Mouse (Mus musculus) limb, embryonic 13.5 days (tissue): ENCODE measurements around the gene Smarcb1. TPM values are rescaled to one million over a fixed set of nuclear protein-coding genes. Genes with fewer than 3 reads are reported as not detected.

Experiments used
- ATAC-seq: fragments of 200-750 bp; cut with Nextera tagmentation; 2 replicates; pipeline ENCODE4 v1.8.0; 2017; ENCODE audit warnings: low read depth, moderate number of reproducible peaks, moderate TSS enrichment; ENCODE audit not compliant: low FRiP score
- H3K27ac ChIP-seq: fragments of 300-500 bp; sonication (generic); 2 replicates; pipeline ENCODE4 v1.5.1; 2015; ENCODE audit warnings: inconsistent platforms, mild to moderate bottlenecking, moderate library complexity
- H3K27me3 ChIP-seq: fragments of 300-500 bp; sonication (generic); 2 replicates; pipeline ENCODE4 v1.6.1; 2015; ENCODE audit warnings: mild to moderate bottlenecking, inconsistent platforms
- H3K36me3 ChIP-seq: fragments of 300-500 bp; sonication (generic); 2 replicates; pipeline ENCODE4 v1.6.1; 2015; ENCODE audit warnings: inconsistent platforms, mild to moderate bottlenecking, moderate library complexity
- H3K4me1 ChIP-seq: fragments of 300-500 bp; sonication (generic); 2 replicates; pipeline ENCODE4 v1.6.1; 2015; ENCODE audit warnings: inconsistent platforms
- H3K4me2 ChIP-seq: fragments of 300-500 bp; sonication (generic); replicated peaks from 2 replicates; pipeline ENCODE4 v1.6.1; 2015; ENCODE audit warnings: inconsistent platforms, mild to moderate bottlenecking, moderate library complexity
- H3K4me3 ChIP-seq: fragments of 300-500 bp; sonication (generic); 2 replicates; pipeline ENCODE4 v1.5.1; 2015; ENCODE audit warnings: moderate library complexity, mild to moderate bottlenecking, inconsistent platforms
- H3K9ac ChIP-seq: fragments of 300-500 bp; sonication (generic); 2 replicates; pipeline ENCODE4 v1.6.1; 2015; ENCODE audit warnings: mild to moderate bottlenecking, inconsistent platforms
- H3K9me3 ChIP-seq: fragments of 300-500 bp; sonication (generic); 2 replicates; pipeline ENCODE4 v1.6.1; 2016; ENCODE audit warnings: inconsistent platforms
- WGBS: fragments of 180-500 bp; shearing (Covaris S2); methylation state at CpG from one replicate; pipeline ENCODE4 v1.1.7; 2015; 5-methylcytosine and 5-hydroxymethylcytosine counted together
- polyA plus RNA-seq: library from polyadenylated mRNA; unstranded; fragments of >200 nt; fragmentation: Nextera tagmentation; extraction: Ambion mirVana; gene quantifications from 2 replicates; pipeline ENCODE4 v1.2.1, GENCODE M21; 2015

Smarcb1 gene
- polyA plus RNA-seq, 1 experiment from 2014 or later, result 247 TPM

DNA sequence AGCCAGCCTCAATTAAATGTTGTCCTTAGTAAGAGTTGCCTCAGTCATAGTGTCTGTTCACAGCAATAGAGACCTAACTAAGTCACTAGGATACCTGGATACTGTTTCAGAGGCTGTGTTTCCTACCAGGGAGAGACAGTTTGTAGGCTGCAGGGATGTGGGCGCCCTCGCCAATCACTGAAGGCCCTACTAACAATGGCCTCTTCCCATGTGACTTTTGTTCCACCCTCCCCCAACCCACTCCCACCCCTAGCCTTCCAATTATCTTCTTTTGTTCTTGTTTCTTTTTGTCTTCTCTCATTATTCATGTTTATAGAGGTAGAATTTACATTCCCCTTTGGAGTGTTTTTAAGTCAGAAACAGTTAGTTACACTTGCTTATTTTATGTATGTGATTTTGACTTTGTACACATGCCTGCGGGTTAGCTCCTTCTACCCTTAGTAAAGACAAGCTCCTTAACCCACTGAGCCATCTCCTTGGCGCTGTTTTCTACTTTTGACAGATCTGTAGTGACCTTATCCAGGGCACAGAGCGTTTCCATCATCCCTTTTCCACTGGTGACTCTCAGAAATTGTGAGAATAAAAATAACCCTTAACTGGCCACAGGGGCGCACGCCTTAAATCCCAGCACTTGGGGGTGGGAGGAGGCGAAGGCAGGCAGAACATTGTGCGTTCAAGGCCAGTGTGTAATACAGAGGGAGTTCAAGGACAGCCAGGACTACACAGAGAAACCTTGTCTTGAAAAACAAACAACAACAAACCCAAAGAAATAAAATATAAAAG is 19.8 kb upstream of the Smarcb1 start:
- Histone ChIP-seq H3K9me3 (no peaks in the 10 kb centered on the region), H3K27me3 (peaks cover 35% of the 10 kb centered on the region), H3K27ac (no peak overlapping the region), H3K4me2 (no peak overlapping the region), H3K36me3 (no peaks in the 10 kb centered on the region), H3K9ac (no peak overlapping the region), H3K4me3 (no peak overlapping the region), H3K4me1 (peaks cover under 1% of the 10 kb centered on the region; the same call in 1 of the 2 replicates)
- no peak for ATAC-seq
- WGBS, result 80% methylated on average over 9 of the region's 9 CpGs

DNA sequence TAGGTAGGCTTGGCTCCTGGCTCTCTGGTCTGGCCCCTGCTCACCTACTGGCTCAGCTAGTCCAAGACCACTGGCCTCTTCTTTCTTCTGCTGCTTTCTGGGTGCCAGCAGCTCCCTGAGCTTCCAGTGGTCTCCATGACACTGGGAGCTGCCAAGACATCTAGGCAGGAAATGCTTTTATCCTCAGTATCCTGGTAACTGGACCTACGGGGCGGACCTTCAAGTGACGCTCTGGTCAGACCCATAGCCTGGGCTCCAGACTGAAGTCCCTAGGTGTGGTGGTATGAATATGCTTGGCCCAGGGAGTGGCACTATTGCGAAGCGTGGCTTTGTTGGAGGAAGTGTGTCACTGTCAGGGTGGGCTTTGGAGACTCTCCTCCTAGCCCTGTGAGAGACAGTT is 19.1 kb upstream of the Smarcb1 start, which contains the start of gene Gm867:
Gm867 (minus strand) TSS at position 153 of the 400 bp plus-strand sequence.
- H3K4me1 ChIP-seq, result peaks cover 8% of the 10 kb centered on the region
- no peaks in the 10 kb centered on the region for H3K36me3 ChIP-seq
- no peak within 1 kb of the TSS for H3K27ac ChIP-seq
- H3K9me3 ChIP-seq, result no peaks in the 10 kb centered on the region
- no peak within 1 kb of the TSS for H3K4me2 ChIP-seq
- peaks cover 42% of the 10 kb centered on the region for H3K27me3 ChIP-seq
- H3K9ac ChIP-seq, result no peak within 1 kb of the TSS
- WGBS, result 82% methylated on average over 5 of the region's 5 CpGs
- ATAC-seq, result no peak
- no peak within 1 kb of the TSS for H3K4me3 ChIP-seq

DNA sequence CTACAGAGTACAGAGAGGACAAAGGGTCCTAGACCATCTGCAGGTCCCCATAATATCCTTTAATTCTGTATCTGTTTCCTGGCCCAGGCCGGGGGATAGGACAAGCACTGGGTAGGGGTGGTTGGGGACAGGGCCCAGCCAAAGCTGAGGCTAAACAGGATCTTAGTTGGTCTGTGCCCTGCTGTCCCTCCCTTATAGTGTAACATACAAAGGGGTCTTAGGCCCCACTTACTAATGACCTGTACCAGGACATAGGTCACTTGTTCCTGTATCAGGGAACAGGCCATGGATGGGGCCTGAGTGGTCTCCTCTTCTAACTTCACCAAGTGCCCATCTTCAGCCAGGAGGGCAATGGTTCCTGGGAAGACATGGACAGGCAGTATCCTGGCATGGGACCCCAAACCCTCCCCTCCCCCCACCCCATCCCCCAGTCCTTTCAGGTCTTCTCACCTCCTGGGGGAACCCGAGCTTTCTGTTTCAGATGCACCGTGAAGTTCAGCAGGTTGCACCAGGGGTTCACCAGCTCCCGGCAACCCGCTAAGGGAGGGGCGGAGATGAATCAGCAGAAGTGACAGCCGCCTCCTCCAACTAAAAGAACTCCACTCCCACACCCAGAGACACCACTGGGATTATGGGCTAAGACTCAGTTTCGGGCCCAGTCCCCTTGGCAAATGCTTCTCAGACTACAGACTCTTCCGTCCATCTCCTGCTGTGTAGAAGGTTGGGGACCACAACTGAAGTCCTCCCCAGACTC is 18.2 kb upstream of the Smarcb1 start:
- 39% methylated on average over 9 of the region's 9 CpGs for WGBS

DNA sequence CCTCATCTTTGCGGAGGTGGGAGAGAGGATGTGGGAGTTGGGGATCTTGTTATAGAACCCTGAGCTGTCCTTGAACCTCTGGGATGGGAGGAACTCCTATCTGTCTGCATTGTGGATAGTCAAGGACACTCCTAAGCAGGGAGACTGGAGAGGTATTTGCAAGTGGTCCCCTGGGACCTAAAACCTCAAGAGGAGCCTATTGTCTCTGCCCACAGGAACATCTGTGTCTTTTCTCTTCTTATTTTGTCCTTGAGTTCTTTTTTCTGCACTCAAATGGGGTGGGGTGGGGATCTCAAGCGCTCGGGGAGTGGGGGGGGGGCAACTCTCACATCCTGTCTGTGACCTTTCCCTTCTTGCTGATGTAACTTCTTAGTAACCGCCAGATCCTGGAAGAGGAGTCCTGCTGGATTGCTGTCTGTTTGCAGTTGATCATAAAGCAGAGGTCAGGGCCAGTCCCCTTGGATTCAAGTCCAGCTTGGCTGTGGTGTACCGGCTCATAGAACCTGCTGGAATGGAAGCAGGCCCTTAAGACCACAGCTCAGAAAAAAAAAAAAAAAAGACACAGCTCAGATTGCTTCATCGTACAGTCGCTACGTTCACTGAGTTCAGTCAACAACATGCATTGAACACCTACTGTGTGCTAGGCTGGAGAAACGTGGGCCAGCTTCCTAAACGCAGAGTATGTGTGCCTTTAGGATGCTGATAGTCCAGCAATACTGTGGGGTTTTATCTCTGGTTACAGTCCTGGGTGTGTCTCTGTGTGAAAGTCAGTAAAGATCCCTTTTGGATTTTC is 16.6 kb upstream of the Smarcb1 start:
- Histone ChIP-seq H3K9me3 (no peaks in the 10 kb centered on the region), H3K27ac (no peak overlapping the region), H3K4me1 (peaks cover 15% of the 10 kb centered on the region), H3K36me3 (no peaks in the 10 kb centered on the region), H3K9ac (no peak overlapping the region), H3K4me3 (no peak overlapping the region), H3K4me2 (no peak overlapping the region), H3K27me3 (peaks cover 48% of the 10 kb centered on the region)
- WGBS, result 59% methylated on average over 10 of the region's 10 CpGs
- ATAC-seq, result no peak

More for the DNA sequence above, 18.2 kb upstream of the Smarcb1 start:
- H3K4me1 ChIP-seq, result peaks cover 12% of the 10 kb centered on the region
- no peak overlapping the region for H3K9ac ChIP-seq
- no peak overlapping the region for H3K27ac ChIP-seq
- peaks cover 48% of the 10 kb centered on the region for H3K27me3 ChIP-seq
- H3K4me2 ChIP-seq, result no peak overlapping the region
- no peaks in the 10 kb centered on the region for H3K36me3 ChIP-seq
- H3K4me3 ChIP-seq, result no peak overlapping the region
- ATAC-seq, result no peak
- H3K9me3 ChIP-seq, result no peaks in the 10 kb centered on the region

DNA sequence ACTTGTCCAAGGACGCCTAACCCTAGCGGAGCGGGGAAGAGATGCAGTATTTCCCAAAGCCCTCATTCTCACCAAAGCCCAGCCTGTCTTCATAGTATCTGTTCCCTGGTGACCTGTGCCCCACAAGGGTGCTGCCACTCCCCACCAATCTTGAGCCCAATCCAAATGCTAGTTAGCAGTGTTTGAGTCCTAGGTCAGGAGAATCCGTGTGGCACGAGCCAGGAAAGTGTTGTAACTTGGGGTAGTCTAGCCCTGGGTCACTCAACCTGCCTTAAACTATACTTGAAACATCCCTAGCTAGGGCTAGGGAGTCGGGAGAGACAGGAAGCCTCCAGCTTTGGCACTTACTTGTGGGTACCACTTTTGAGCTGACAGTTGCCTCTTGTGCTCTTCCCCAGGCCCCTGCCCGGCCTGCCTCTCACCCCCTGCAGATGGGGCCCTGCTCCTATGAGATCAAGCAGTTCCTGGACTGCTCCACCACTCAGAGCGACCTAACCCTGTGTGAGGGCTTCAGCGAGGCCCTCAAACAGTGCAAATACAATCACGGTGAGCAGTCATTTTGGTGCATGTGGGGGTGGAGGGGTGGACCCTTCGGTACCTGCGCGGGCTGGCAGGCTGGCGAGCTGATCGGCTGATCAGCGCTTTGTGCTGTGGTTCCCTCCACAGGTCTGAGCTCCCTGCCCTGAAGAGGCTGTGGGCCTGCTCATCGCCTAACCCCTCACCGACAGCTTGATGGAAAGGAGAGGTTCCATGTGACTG is 15.7 kb upstream of the Smarcb1 start:
- no peak overlapping the region for H3K9ac ChIP-seq
- WGBS, result 42% methylated on average over 18 of the region's 18 CpGs
- no peaks in the 10 kb centered on the region for H3K36me3 ChIP-seq
- H3K27ac ChIP-seq, result no peak overlapping the region
- no peak for ATAC-seq
- no peak overlapping the region for H3K4me2 ChIP-seq
- H3K9me3 ChIP-seq, result no peaks in the 10 kb centered on the region
- H3K4me1 ChIP-seq, result peaks cover 22% of the 10 kb centered on the region
- peaks cover 48% of the 10 kb centered on the region for H3K27me3 ChIP-seq
- H3K4me3 ChIP-seq, result no peak overlapping the region

DNA sequence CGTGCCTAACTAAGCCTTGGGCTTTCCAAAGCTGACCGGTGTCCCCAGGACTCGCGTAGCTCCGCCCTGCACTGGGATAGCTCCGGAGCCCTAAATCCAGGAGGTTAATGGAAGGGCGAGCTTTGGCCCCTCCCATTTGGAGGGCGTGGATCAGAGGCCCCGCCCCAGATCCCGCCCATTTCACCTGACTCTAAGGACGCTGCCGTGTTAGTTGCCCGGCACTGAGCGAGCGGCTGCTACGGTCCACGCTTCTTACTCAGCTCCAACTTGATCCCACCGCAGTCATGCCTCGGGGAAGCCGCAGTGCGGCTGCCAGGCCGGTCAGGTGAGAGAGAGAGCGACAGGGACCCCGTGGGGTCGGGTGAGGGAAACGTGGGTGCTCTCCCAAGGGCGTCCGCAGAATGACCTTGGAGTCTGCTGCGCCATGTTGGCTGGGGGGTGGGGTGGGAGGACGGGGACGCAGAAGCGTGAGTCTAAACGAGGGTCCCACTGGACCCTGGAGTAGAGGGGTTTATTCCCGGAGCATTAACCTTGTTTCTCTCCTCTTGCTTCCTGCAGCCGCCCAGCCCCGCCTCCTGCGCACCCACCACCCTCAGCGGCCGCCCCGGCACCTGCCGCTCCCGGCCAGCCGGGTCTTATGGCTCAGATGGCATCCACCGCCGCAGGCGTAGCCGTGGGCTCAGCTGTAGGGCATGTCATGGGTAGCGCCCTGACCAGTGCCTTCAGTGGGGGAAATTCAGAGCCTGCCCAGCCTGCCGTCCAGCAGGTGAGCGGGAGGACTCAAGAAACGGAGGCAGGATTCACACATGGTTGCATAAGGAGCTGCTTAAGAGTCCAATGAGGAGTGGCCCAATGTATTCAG is 14.5 kb upstream of the Smarcb1 start, which contains the start of gene Mmp11:
Mmp11 (minus strand) TSS at position 817 of the 862 bp plus-strand sequence.
- H3K4me2 ChIP-seq, result peak within 1 kb of the TSS; percentile 93
- 2% methylated on average over 50 of the region's 51 CpGs for WGBS
- no peak within 1 kb of the TSS for H3K27ac ChIP-seq
- H3K9ac ChIP-seq, result peak within 1 kb of the TSS; percentile 54
- H3K36me3 ChIP-seq, result no peaks in the 10 kb centered on the region
- peaks cover 32% of the 10 kb centered on the region for H3K4me1 ChIP-seq
- H3K27me3 ChIP-seq, result peaks cover 51% of the 10 kb centered on the region
- no peaks in the 10 kb centered on the region for H3K9me3 ChIP-seq
- ATAC-seq, result peak; percentile 34; the same call in 1 of the 2 replicates
- peak within 1 kb of the TSS; percentile 53 for H3K4me3 ChIP-seq

- peak overlapping the region; percentile 53 for H3K4me3 ChIP-seq
- ATAC-seq, result no peak
- H3K27ac ChIP-seq, result no peak overlapping the region
- 56% methylated on average over 1 of the region's 1 CpGs for WGBS
- H3K4me1 ChIP-seq, result peaks cover 42% of the 10 kb centered on the region
- no peaks in the 10 kb centered on the region for H3K36me3 ChIP-seq
- H3K4me2 ChIP-seq, result peak overlapping the region; percentile 93
- H3K9me3 ChIP-seq, result no peaks in the 10 kb centered on the region
- peaks cover 46% of the 10 kb centered on the region for H3K27me3 ChIP-seq
- H3K9ac ChIP-seq, result peak overlapping the region; percentile 54; the same call in 1 of the 2 replicates
Measured at GRCm38 (mm10) chr10:75934991-75935390, 13.6 kb upstream of the Smarcb1 start.

GRCm38 (mm10) chr10:75932891-75933290 is 11.5 kb upstream of the Smarcb1 start, which contains the start of gene Chchd10:
Gene Chchd10, plus strand, starts transcription at chr10:75933130.
- Histone ChIP-seq H3K27ac (peak within 1 kb of the TSS; percentile 85), H3K4me1 (peaks cover 51% of the 10 kb centered on the region), H3K4me3 (peak within 1 kb of the TSS; percentile 71), H3K9me3 (no peaks in the 10 kb centered on the region), H3K36me3 (peaks cover 7% of the 10 kb centered on the region), H3K9ac (peak within 1 kb of the TSS; percentile 96), H3K4me2 (peak within 1 kb of the TSS; percentile 89), H3K27me3 (peaks cover 32% of the 10 kb centered on the region)
- WGBS, result 21% methylated on average over 6 of the region's 6 CpGs
- ATAC-seq, result no peak

GRCm38 (mm10) chr10:75932081-75932678 is 10.8 kb upstream of the Smarcb1 start:
- H3K27me3 ChIP-seq, result peaks cover 25% of the 10 kb centered on the region
- H3K27ac ChIP-seq, result peak overlapping the region; percentile 85
- under 1% methylated on average over 44 of the region's 44 CpGs for WGBS

GRCm38 (mm10) chr10:75931311-75931710 is 9.9 kb upstream of the Smarcb1 start:
- no peaks in the 10 kb centered on the region for H3K9me3 ChIP-seq
- H3K4me1 ChIP-seq, result peaks cover 51% of the 10 kb centered on the region
- peak overlapping the region; percentile 96 for H3K9ac ChIP-seq
- peaks cover 22% of the 10 kb centered on the region for H3K36me3 ChIP-seq
- H3K4me3 ChIP-seq, result peak overlapping the region; percentile 71
- H3K4me2 ChIP-seq, result peak overlapping the region; percentile 89
- ATAC-seq, result no peak
- peak overlapping the region; percentile 85; the same call in 1 of the 2 replicates for H3K27ac ChIP-seq
- WGBS, result 16% methylated on average over 7 of the region's 7 CpGs
- H3K27me3 ChIP-seq, result peaks cover 16% of the 10 kb centered on the region

More at GRCm38 (mm10) chr10:75932081-75932678, 10.8 kb upstream of the Smarcb1 start:
- H3K36me3 ChIP-seq, result peaks cover 14% of the 10 kb centered on the region
- H3K4me3 ChIP-seq, result peak overlapping the region; percentile 71
- peak overlapping the region; percentile 96 for H3K9ac ChIP-seq
- no peaks in the 10 kb centered on the region for H3K9me3 ChIP-seq
- peaks cover 51% of the 10 kb centered on the region for H3K4me1 ChIP-seq
- peak; percentile 80 for ATAC-seq
- H3K4me2 ChIP-seq, result peak overlapping the region; percentile 89
